Mouse (Mus musculus) liver, postnatal 0 days (tissue): ENCODE data around the gene Gm20388. TPM values are rescaled to one million over a fixed set of nuclear protein-coding genes. Genes with fewer than 3 reads are reported as not detected.

Experiments used
- ATAC-seq: fragments of 200-750 bp; cut with Nextera tagmentation; 2 replicates; pipeline ENCODE4 v1.8.0; 2017; ENCODE audit warnings: mild to moderate bottlenecking, moderate library complexity
- DNase-seq: peaks from one replicate; pipeline ENCODE4 v3.0.0-alpha.2; 2016
- H3K27ac ChIP-seq: fragments of 300-500 bp; sonication (generic); 2 replicates; pipeline ENCODE4 v1.5.1; 2014; ENCODE audit warnings: antibody characterized with exemption, moderate library complexity, mild to moderate bottlenecking, low read depth
- H3K27me3 ChIP-seq: fragments of 300-500 bp; sonication (generic); 2 replicates; pipeline ENCODE4 v1.6.1; 2014; ENCODE audit warnings: low read length, control low read depth, mixed read lengths; ENCODE audit not compliant: insufficient read depth
- H3K36me3 ChIP-seq: fragments of 300-500 bp; sonication (generic); replicated peaks from 2 replicates; pipeline ENCODE4 v1.6.1; 2014; ENCODE audit warnings: mild to moderate bottlenecking, control low read depth, low read length, moderate library complexity, mixed read lengths; ENCODE audit not compliant: insufficient read depth
- H3K4me1 ChIP-seq: fragments of 300-500 bp; sonication (generic); 2 replicates; pipeline ENCODE4 v1.6.1; 2014; ENCODE audit warnings: antibody characterized with exemption, mild to moderate bottlenecking, control low read depth; ENCODE audit not compliant: insufficient read depth
- H3K4me2 ChIP-seq: fragments of 300-500 bp; sonication (generic); 2 replicates; pipeline ENCODE4 v1.6.1; 2014; ENCODE audit warnings: low read depth, mild to moderate bottlenecking, low read length, moderate library complexity, mixed read lengths
- H3K4me3 ChIP-seq: fragments of 300-500 bp; sonication (generic); 2 replicates; pipeline ENCODE4 v1.5.1; 2014; ENCODE audit warnings: low read depth, low read length
- H3K9ac ChIP-seq: fragments of 300-500 bp; sonication (generic); replicated peaks from 2 replicates; pipeline ENCODE4 v1.6.1; 2014; ENCODE audit warnings: mild to moderate bottlenecking, moderate library complexity
- H3K9me3 ChIP-seq: fragments of 300-500 bp; sonication (generic); 2 replicates; pipeline ENCODE4 v1.6.1; 2016; ENCODE audit warnings: mild to moderate bottlenecking, control low read depth, low read length, mixed read lengths
- CTCF ChIP-seq: sonication (generic); IDR thresholded peaks from 2 replicates; pipeline ENCODE4 v1.5.1; 2016; ENCODE audit warnings: antibody characterized with exemption, low read depth
- EP300 ChIP-seq: IDR thresholded peaks from 2 replicates; pipeline ENCODE4 v1.6.1; 2016; ENCODE audit warnings: antibody characterized with exemption, low read depth, mild to moderate bottlenecking
- WGBS: fragments of 180-500 bp; shearing (Covaris S2); extraction: QIAGEN DNeasy Blood & Tissue Kit; methylation state at CpG from one replicate; pipeline ENCODE4 v1.1.7; 2014; ENCODE audit not compliant: insufficient replicate concordance; 5-methylcytosine and 5-hydroxymethylcytosine counted together
- polyA plus RNA-seq: library from polyadenylated mRNA; unstranded; fragments of >200 nt; fragmentation: Nextera tagmentation; extraction: Ambion mirVana; gene quantifications from 2 replicates; pipeline ENCODE4 v1.2.1, GENCODE M21; 2015

Gene Gm20388
- polyA plus RNA-seq, 1 experiment from 2014 or later: not detected

DNA sequence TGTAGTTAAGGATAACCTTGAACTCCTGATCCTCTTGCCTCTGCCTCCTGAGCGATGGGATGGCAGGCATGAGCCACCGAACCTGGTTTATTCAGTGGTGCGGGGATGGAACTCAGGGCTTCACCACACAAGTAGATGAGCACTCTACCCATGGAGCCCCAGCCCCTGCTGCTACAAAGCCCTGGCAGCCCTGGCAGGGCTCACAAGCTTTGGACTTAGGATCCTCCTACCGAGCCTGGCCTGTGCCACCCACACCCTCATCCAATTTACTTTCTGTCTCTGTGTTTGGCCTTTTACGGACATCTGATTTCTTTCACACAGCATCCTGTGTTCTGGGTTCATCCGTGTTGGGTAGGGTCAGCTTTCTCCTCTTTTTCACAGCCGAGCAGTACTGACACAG, 406.1 kb downstream of the Gm20388 start:
- ATAC-seq (no peak), DNase-seq (no peak)
- Histone ChIP-seq H3K36me3 (no peaks in the 10 kb centered on the region), H3K9me3 (no peaks in the 10 kb centered on the region), H3K9ac (no peak overlapping the region), H3K4me1 (0 out of 2 replicates have a peak, but pooled peaks cover 2% of the 10 kb centered on the region), H3K27ac (no peak overlapping the region), H3K4me2 (no peak overlapping the region), H3K4me3 (no peak overlapping the region), H3K27me3 (no peaks in the 10 kb centered on the region)
- 86% methylated on average over 7 of the region's 7 CpGs for WGBS
- TF ChIP-seq CTCF (no peak), EP300 (no peak)

DNA sequence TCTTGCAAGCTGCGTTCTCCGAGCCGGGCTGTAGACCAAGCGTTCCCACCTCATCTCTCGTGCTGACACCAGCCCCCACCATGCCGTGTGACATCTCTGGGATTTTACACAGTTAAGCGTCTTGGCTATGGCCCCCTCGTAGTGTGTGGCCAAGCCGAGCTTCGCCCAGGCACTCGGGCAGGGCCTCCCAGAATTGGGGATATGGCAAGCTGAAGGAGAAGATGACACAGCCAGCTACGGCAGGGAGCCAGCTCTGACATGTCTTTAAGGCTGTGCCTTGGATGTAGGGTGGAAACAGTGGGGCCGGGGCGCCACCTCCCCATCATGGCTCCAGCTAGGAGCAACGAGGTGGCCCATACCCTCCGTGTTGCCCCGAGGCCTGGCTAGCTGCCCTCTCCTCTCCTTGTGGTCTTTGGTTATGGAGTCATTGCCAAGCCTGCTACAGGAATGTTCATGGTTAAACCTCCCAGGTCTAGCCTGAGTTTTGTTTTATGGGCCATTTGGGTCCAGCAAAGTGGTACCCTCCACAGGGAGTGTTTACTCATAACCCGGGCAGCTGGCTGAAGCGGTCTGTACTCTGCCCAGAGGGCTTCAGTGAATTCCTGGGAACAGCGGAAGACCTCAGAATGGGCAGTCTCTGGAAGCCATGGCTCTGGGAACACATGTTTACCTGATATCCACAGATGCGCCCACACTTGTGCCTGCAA, 406.6 kb downstream of the Gm20388 start:
- Histone ChIP-seq H3K4me1 (peaks cover 6% of the 10 kb centered on the region), H3K27ac (no peak overlapping the region), H3K36me3 (no peaks in the 10 kb centered on the region), H3K9me3 (no peaks in the 10 kb centered on the region), H3K4me2 (no peak overlapping the region), H3K4me3 (no peak overlapping the region), H3K9ac (no peak overlapping the region), H3K27me3 (no peaks in the 10 kb centered on the region)
- 81% methylated on average over 21 of the region's 21 CpGs for WGBS
- DNase-seq (no peak), ATAC-seq (no peak)
- TF ChIP-seq CTCF: no peak
- no peak for TF ChIP-seq EP300

DNA sequence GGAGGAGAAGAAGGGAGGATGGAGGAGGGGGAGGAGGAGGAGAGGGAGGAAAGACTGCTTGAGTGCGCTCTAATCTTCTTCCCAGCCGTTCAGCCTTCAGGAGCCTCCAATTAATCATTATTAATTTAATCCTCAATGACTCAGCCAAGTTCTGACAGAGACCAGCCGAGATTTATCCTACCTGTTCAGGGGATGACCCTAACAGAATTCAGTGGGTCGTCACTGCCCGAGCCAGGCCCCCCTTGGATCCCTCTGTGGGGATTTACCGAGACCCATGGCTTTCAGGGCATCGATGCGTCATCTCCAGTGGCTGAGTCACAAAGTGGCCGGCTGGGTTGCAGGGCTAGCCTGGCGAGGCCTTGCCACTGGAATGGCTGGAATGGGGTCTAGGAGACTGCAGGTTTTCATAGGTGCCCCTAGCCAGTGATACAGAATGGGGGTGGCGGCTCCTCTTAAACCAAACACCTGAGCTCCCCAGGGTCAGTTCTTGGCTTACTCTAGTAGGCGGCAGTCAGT, 407.9 kb downstream of the Gm20388 start:
- Histone ChIP-seq H3K9me3 (no peaks in the 10 kb centered on the region), H3K4me3 (no peak overlapping the region), H3K4me2 (no peak overlapping the region), H3K36me3 (no peaks in the 10 kb centered on the region), H3K27me3 (no peaks in the 10 kb centered on the region), H3K9ac (no peak overlapping the region), H3K27ac (no peak overlapping the region), H3K4me1 (peaks cover 19% of the 10 kb centered on the region)
- TF ChIP-seq EP300 (no peak), CTCF (no peak)
- 82% methylated on average over 12 of the region's 12 CpGs for WGBS
- ATAC-seq: no peak
- DNase-seq: no peak

DNA sequence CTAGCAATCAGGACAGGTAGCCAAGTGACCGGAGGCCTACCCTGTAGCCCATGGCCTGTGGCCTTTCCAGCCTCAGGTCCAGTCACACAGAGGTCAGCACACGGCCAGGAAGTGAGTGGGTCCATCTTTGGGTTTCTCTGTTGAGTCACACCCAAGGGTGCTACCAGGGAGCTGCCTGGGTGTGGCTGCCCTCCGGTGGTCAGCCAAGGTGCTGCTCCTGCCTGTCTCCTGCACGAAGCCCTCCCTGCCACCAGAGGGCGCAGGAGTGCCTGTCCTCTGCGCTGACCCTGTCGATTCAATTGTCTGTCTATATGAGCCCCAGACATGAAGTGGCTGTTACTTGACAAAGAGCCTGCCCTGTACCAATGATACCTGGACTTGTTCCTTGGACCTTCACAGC, 408.8 kb downstream of the Gm20388 start:
- H3K4me2 ChIP-seq: no peak overlapping the region
- no peak overlapping the region for H3K9ac ChIP-seq
- no peaks in the 10 kb centered on the region for H3K9me3 ChIP-seq
- H3K27me3 ChIP-seq: no peaks in the 10 kb centered on the region
- no peak overlapping the region for H3K4me3 ChIP-seq
- H3K27ac ChIP-seq: no peak overlapping the region
- DNase-seq (peak; percentile 94), ATAC-seq (peak; percentile 84)
- WGBS: 13% methylated on average over 7 of the region's 7 CpGs
- no peaks in the 10 kb centered on the region for H3K36me3 ChIP-seq
- peak; percentile 100 for TF ChIP-seq CTCF
- no peak for TF ChIP-seq EP300
- peaks cover 27% of the 10 kb centered on the region for H3K4me1 ChIP-seq

DNA sequence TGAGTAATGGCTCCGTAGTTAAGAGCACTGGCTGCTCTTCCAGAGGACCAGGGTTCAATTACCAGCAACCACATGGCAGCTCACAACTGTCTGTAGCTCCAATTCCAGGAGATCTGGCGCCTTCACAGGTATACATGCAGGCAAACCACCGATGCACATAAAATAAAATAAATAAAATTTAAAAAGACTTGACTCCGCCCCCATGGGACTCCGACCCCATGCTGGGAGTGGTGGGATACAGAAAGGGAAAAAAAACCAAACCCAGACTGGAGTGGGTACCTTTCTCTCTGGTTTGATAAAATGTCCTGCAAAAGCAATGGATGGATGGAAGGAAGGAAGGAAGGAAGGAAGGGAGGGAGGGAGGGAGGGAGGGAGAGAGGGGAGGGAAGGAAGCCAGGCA, 409.5 kb downstream of the Gm20388 start:
- no peaks in the 10 kb centered on the region for H3K27me3 ChIP-seq
- no peak overlapping the region for H3K27ac ChIP-seq
- peaks cover 32% of the 10 kb centered on the region for H3K4me1 ChIP-seq
- DNase-seq: no peak
- ATAC-seq: no peak
- no peak for TF ChIP-seq CTCF
- no peak for TF ChIP-seq EP300
- no peak overlapping the region for H3K9ac ChIP-seq
- H3K36me3 ChIP-seq: no peaks in the 10 kb centered on the region
- H3K4me2 ChIP-seq: no peak overlapping the region
- no peaks in the 10 kb centered on the region for H3K9me3 ChIP-seq
- WGBS: 82% methylated on average over 5 of the region's 5 CpGs
- H3K4me3 ChIP-seq: no peak overlapping the region

DNA sequence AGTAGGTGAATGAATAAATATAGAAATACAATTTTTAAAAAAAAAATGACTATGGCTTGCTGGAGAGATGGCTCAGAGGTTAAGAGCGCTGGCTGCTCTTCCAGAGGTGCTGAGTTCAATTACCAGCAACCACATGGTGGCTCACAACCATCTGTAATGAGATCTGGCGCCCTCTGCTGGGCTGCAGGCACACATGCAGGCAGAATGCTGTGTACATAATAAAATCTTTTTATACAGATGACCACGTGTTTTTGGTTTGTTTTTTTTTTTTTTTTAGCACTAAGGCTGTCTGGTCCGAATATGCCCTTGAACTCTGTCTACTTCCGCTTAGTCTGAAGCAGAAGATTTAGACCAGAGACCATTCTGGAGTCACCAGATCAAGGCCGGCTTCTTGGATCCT, 411.1 kb downstream of the Gm20388 start:
- H3K4me1 ChIP-seq: peaks cover 38% of the 10 kb centered on the region
- DNase-seq (peak; percentile 71), ATAC-seq (no peak)

More for the DNA sequence above, 411.1 kb downstream of the Gm20388 start:
- H3K9me3 ChIP-seq: no peaks in the 10 kb centered on the region
- H3K27me3 ChIP-seq: no peaks in the 10 kb centered on the region
- TF ChIP-seq CTCF (peak; percentile 90), EP300 (no peak)
- no peak overlapping the region for H3K4me2 ChIP-seq
- no peak overlapping the region for H3K4me3 ChIP-seq
- no peak overlapping the region for H3K9ac ChIP-seq
- no peak overlapping the region for H3K27ac ChIP-seq
- WGBS: 34% methylated on average over 6 of the region's 6 CpGs
- H3K36me3 ChIP-seq: no peaks in the 10 kb centered on the region
